Mouse (Mus musculus) G1E (cell line): ENCODE results near the gene Speer4a. TPM values are rescaled to one million over a fixed set of nuclear protein-coding genes. Genes with fewer than 3 reads are reported as not detected.
"Not testable (repeated sequence)": the region's sequence is repeated elsewhere in the genome, so short reads cannot be mapped to it uniquely, and the experiment has no call there.

ENCODE experiments used
- ATAC-seq: 2 replicates; pipeline ENCODE4 v1.8.0; 2016; ENCODE audit warnings: mild to moderate bottlenecking; ENCODE audit not compliant: insufficient number of reproducible peaks, poor library complexity, low FRiP score, severe bottlenecking; ENCODE audit errors: extremely low read depth
- DNase-seq: peaks from one replicate; pipeline ENCODE4 v3.0.0; 2012; ENCODE audit warnings: low spot score
- H3K27me3 ChIP-seq: 2 replicates; pipeline ENCODE4 v1.6.1; 2012; ENCODE audit warnings: mild to moderate bottlenecking, low read length, inconsistent platforms; ENCODE audit not compliant: insufficient read depth
- H3K36me3 ChIP-seq: replicated peaks from 2 replicates; pipeline ENCODE3; 2012; ENCODE audit warnings: mild to moderate bottlenecking, inconsistent platforms
- H3K4me1 ChIP-seq: 2 replicates; pipeline ENCODE4 v1.6.1; 2012; ENCODE audit warnings: low read depth, low read length, inconsistent platforms, mixed read lengths; ENCODE audit not compliant: insufficient read depth
- H3K4me3 ChIP-seq: 2 replicates; pipeline ENCODE4 v1.5.1; 2012; ENCODE audit warnings: low read depth, mild to moderate bottlenecking, inconsistent platforms, low read length, moderate library complexity, mixed read lengths
- H3K9me3 ChIP-seq: replicated peaks from 2 replicates; pipeline ENCODE4 v1.6.1; 2012; ENCODE audit warnings: inconsistent platforms
- CTCF ChIP-seq: IDR thresholded peaks from 2 replicates; pipeline ENCODE4 v1.5.1; 2012; ENCODE audit warnings: low read depth, low read length, inconsistent platforms, mixed read lengths
- GATA1 ChIP-seq: IDR thresholded peaks from 2 replicates; pipeline ENCODE4 v1.6.1; 2012; ENCODE audit warnings: borderline replicate concordance, low read length, inconsistent platforms, mixed read lengths
- GATA2 ChIP-seq: IDR thresholded peaks from 2 replicates; pipeline ENCODE4 v1.6.1; 2012; ENCODE audit warnings: low read depth, low read length, inconsistent platforms, borderline replicate concordance
- POLR2AphosphoS5 ChIP-seq: IDR thresholded peaks from 2 replicates; pipeline ENCODE4 v1.6.1; 2012; ENCODE audit warnings: low read depth, low read length, inconsistent platforms; ENCODE audit not compliant: insufficient replicate concordance
- TAL1 ChIP-seq: conservative IDR thresholded peaks from 2 replicates; pipeline ENCODE4 v1.6.1; 2012; ENCODE audit warnings: low read depth, low read length, inconsistent platforms, mixed read lengths
- polyA plus RNA-seq: library from polyadenylated mRNA; stranded (reverse); fragments of >175 nt; gene quantifications from 2 replicates; pipeline ENCODE4 v1.2.3, GENCODE M21; 2012
- total RNA-seq, 2 experiments: library from RNA; stranded (forward) in 1 of 2; stranded (reverse) in 1 of 2; fragments of 200-1000 nt in 1 of 2; fragments of >200 nt in 1 of 2; fragmentation: Nextera tagmentation in 1 of 2; gene quantifications; 2 replicates each; pipeline ENCODE4 v1.2.3; 2014 to 2017

The Speer4a gene
- total RNA-seq (2014; fragmentation: Nextera tagmentation) (not detected in 2 replicates), total RNA-seq (2017) (0.27 TPM in 1 of 2 replicates, not detected in the other), polyA plus RNA-seq (not detected in 2 replicates)

DNA sequence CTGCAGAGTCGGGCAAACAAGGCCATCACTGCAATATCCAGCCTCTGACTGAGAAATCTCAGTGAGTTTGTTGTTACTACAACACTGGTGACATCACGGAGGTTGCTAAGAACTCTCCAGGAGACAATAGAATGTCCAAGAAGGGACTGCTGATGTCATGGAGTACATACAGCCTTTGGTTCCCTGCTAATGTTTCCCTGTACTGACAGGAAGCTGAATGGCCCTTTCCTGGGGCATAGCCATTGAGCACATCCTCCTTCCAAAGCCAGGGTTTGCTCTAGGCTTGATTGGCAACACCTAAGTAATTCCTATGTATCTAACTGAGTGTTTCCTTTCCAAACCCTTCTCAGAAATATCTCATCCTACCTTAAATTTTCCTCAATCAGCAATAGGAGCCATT is at the start of gene Speer4a:
Speer4a (minus strand) TSS at position 101 of the 400 bp plus-strand sequence.
- not testable (repeated sequence) for H3K4me3 ChIP-seq, ATAC-seq, DNase-seq, H3K4me1 ChIP-seq, H3K9me3 ChIP-seq, H3K27me3 ChIP-seq, H3K36me3 ChIP-seq

- not testable (repeated sequence) for H3K4me3 ChIP-seq, DNase-seq, ATAC-seq, H3K4me1 ChIP-seq, H3K27me3 ChIP-seq, H3K36me3 ChIP-seq, H3K9me3 ChIP-seq
These were observed 39.7 kb upstream of the Speer4a start for GRCm38 (mm10) chr5:26079023-26079422.

DNA sequence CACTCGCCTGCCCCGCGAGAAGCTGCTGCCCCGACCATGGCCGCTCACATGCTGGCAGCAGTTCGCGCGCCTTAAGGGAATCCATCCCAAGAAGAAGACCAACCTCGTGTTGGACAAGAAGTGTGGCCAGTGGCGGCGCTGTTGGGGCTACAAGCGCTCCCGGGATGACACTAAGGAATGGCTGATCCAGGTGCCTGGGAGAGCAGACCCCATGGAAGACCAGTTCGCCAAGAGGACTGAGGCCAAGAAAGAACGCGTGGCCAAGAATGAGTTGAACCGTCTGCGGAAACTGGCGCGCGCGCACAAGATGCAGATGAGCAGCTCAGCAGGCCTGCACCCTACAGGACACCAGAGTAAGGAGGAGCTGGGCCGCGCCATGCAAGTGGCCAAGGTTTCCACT is 31.4 kb upstream of the Speer4a start:
- no peak for DNase-seq
- H3K9me3 ChIP-seq = peaks cover 9% of the 10 kb centered on the region
- ATAC-seq = no peak
- H3K4me3 ChIP-seq = no peak overlapping the region
- TF ChIP-seq CTCF = no peak
- TF ChIP-seq TAL1 = no peak
- TF ChIP-seq GATA2 = no peak
- no peak for TF ChIP-seq GATA1
- no peak for TF ChIP-seq POLR2AphosphoS5
- no peaks in the 10 kb centered on the region for H3K36me3 ChIP-seq
- peaks cover 3% of the 10 kb centered on the region; the same call in 1 of the 2 replicates for H3K27me3 ChIP-seq
- no peaks in the 10 kb centered on the region for H3K4me1 ChIP-seq

- not testable (repeated sequence) for H3K9me3 ChIP-seq, H3K4me3 ChIP-seq, H3K27me3 ChIP-seq, DNase-seq, H3K4me1 ChIP-seq, ATAC-seq, H3K36me3 ChIP-seq
These were observed 19.1 kb upstream of the Speer4a start, which contains the start of gene Gm7347 for GRCm38 (mm10) chr5:26058481-26058880. Gene Gm7347, minus strand, starts transcription at chr5:26058581.

- H3K27me3 ChIP-seq, DNase-seq, H3K4me1 ChIP-seq, H3K36me3 ChIP-seq, H3K4me3 ChIP-seq, H3K9me3 ChIP-seq, ATAC-seq: not testable (repeated sequence)
These were observed 16.5 kb downstream of the Speer4a start, which contains the start of gene Gm5862 for GRCm38 (mm10) chr5:26022816-26023215. Gene Gm5862, minus strand, starts transcription at chr5:26022916.

- H3K4me3 ChIP-seq, H3K36me3 ChIP-seq, ATAC-seq, DNase-seq, H3K4me1 ChIP-seq, H3K27me3 ChIP-seq, H3K9me3 ChIP-seq: not testable (repeated sequence)
These were observed 31.7 kb downstream of the Speer4a start for GRCm38 (mm10) chr5:26007697-26008096.

DNA sequence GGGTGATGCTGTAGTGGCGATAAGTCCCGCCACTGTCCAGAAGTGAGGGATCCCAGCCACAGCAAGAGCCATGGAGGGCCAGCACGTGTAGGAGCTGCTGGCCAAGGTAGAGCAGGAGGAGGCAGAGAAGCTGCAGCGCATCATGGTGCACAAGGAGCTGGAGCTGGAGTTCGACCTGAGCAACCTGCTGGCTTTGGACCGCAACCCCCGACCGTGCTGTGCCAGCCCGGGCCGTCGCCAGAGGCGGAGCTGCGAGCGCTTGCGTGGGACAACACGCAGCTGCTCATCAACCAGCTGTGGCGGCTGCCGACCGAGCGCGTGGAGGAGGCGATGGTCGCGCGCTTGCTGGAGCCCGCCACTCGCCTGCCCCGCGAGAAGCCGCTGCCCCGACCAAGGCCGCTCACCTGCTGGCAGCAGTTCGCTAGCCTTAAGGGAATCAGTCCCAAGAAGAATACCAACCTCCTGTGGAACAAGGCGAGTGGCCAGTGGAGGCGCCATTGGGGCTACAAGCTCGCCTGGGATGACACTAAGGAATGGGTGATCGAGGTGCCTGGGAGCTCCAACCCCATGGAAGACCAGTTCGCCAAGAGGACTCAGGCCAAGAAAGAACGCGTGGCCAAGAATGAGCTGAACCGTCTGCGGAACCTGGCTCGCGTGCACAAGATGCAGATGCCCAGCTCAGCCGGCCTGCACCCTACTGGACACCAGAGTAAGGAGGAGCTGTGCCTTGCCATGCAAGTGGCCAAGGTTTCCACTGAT is 32.2 kb downstream of the Speer4a start:
- H3K4me3 ChIP-seq = peak overlapping the region; percentile 0; the same call in 1 of the 2 replicates
- ATAC-seq, H3K27me3 ChIP-seq, H3K4me1 ChIP-seq, H3K9me3 ChIP-seq, H3K36me3 ChIP-seq: not testable (repeated sequence)
- DNase-seq = peak; percentile 8

DNA sequence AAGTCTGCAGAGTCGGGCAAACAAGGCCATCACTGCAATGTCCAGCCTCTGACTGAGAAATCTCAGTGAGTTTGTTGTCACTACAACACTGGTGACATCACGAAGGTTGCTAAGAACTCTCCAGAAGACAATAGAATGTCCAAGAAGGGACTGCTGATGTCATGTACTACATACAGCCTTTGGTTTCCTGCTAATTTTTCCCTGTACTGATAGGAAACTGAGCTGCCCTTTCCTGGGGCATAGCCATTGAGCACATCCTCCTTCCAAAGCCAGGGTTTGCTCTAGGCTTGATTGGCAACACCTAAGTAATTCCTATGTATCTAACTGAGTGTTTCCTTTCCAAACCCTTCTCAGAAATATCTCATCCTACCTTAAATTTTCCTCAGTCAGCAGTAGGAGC is 34.7 kb downstream of the Speer4a start, which contains the start of gene Gm1979:
Gm1979 (minus strand) TSS at position 101 of the 400 bp plus-strand sequence.
- H3K4me3 ChIP-seq, H3K9me3 ChIP-seq, DNase-seq, H3K36me3 ChIP-seq, H3K4me1 ChIP-seq, ATAC-seq, H3K27me3 ChIP-seq: not testable (repeated sequence)

DNA sequence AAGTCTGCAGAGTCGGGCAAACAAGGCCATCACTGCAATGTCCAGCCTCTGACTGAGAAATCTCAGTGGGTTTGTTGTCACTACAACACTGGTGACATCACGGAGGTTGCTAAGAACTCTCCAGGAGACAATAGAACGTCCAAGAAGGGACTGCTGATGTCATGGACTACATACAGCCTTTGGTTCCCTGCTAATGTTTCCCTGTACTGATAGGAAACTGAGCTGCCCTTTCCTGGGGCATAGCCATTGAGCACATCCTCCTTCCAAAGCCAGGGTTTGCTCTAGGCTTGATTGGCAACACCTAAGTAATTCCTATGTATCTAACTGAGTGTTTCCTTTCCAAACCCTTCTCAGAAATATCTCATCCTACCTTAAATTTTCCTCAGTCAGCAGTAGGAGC is 50.8 kb downstream of the Speer4a start, which contains the start of gene Gm21698:
Gm21698 (minus strand) TSS at position 101 of the 400 bp plus-strand sequence.
- H3K4me1 ChIP-seq, H3K36me3 ChIP-seq, H3K4me3 ChIP-seq, ATAC-seq, H3K9me3 ChIP-seq, H3K27me3 ChIP-seq, DNase-seq: not testable (repeated sequence)
